Mouse (Mus musculus) heart, embryonic 15.5 days (tissue): Measurements from ENCODE around the gene Dcpp3. TPM values are rescaled to one million over a fixed set of nuclear protein-coding genes. Genes with fewer than 3 reads are reported as not detected.

Source experiments
- polyA plus RNA-seq: library from polyadenylated mRNA; unstranded; fragments of >200 nt; fragmentation: Nextera tagmentation; extraction: Ambion mirVana; gene quantifications from 2 replicates; pipeline ENCODE4 v1.2.1, GENCODE M21; 2015

The Dcpp3 gene
- polyA plus RNA-seq, 1 experiment from 2014 or later: not detected

Other genes with a start within 250 kb of the Dcpp3 start
- 226 and 282 TPM in 2 replicates for gene Hcfc1r1, start 243.9 kb upstream of the Dcpp3 start, polyA plus RNA-seq
- gene Thoc6, start 243.6 kb upstream of the Dcpp3 start, polyA plus RNA-seq: 29.4 and 36.8 TPM in 2 replicates
- 107 and 116 TPM in 2 replicates for gene Tnfrsf12a, start 240.0 kb upstream of the Dcpp3 start, polyA plus RNA-seq
- 4.5 and 12.9 TPM in 2 replicates for gene Cldn6, start 238.2 kb upstream of the Dcpp3 start, polyA plus RNA-seq
- gene Cldn9, start 233.4 kb upstream of the Dcpp3 start, polyA plus RNA-seq: 0.09 and 0.68 TPM in 2 replicates
- gene 1520401A03Rik, start 194.7 kb upstream of the Dcpp3 start, polyA plus RNA-seq: not detected in 2 replicates
- 22.4 and 37.6 TPM in 2 replicates for gene Pkmyt1, start 191.1 kb upstream of the Dcpp3 start, polyA plus RNA-seq
- gene Paqr4, start 176.6 kb upstream of the Dcpp3 start, polyA plus RNA-seq: 13.5 and 18.7 TPM in 2 replicates
- 0.28 and 3.3 TPM in 2 replicates for gene Kremen2, start 171.6 kb upstream of the Dcpp3 start, polyA plus RNA-seq
- 36.5 and 47.5 TPM in 2 replicates for gene Flywch1, start 145.9 kb upstream of the Dcpp3 start, polyA plus RNA-seq
- 4.8 and 9.1 TPM in 2 replicates for gene Flywch2, start 131.4 kb upstream of the Dcpp3 start, polyA plus RNA-seq
- 315 and 320 TPM in 2 replicates for gene Srrm2, start 126.9 kb upstream of the Dcpp3 start, polyA plus RNA-seq
- 782 and 921 TPM in 2 replicates for gene Elob, start 88.3 kb upstream of the Dcpp3 start, polyA plus RNA-seq
- gene Prss33, start 81.4 kb upstream of the Dcpp3 start, polyA plus RNA-seq: 0.13 TPM in 1 of 2 replicates, not detected in the other
- not detected in 2 replicates for gene Prss32, start 73.6 kb upstream of the Dcpp3 start, polyA plus RNA-seq
- 0.06 and 0.33 TPM in 2 replicates for gene Prss41, start 73.3 kb upstream of the Dcpp3 start, polyA plus RNA-seq
- gene Prss21, start 49.4 kb upstream of the Dcpp3 start, polyA plus RNA-seq: not detected in 2 replicates
- not detected in 2 replicates for gene Dcpp1, start 36.6 kb upstream of the Dcpp3 start, polyA plus RNA-seq
- not detected in 2 replicates for gene Dcpp2, start 36.6 kb upstream of the Dcpp3 start, polyA plus RNA-seq
- gene Sbp, start 24.2 kb downstream of the Dcpp3 start, polyA plus RNA-seq: not detected in 2 replicates
- gene Sbpl, start 37.8 kb downstream of the Dcpp3 start, polyA plus RNA-seq: not detected in 2 replicates
- gene Prss30, start 63.1 kb downstream of the Dcpp3 start, polyA plus RNA-seq: 0.34 TPM in 1 of 2 replicates, not detected in the other
- gene Prss22, start 80.6 kb downstream of the Dcpp3 start, polyA plus RNA-seq: 0.13 TPM in 1 of 2 replicates, not detected in the other
- gene Prss27, start 120.7 kb downstream of the Dcpp3 start, polyA plus RNA-seq: not detected in 2 replicates
- 31.3 and 37.6 TPM in 2 replicates for gene Kctd5, start 156.0 kb downstream of the Dcpp3 start, polyA plus RNA-seq
- 37.7 and 39.5 TPM in 2 replicates for gene Pdpk1, start 233.5 kb downstream of the Dcpp3 start, polyA plus RNA-seq
- 20.6 and 28.8 TPM in 2 replicates for gene Amdhd2, start 246.3 kb downstream of the Dcpp3 start, polyA plus RNA-seq